Mouse (Mus musculus): ENCODE data around the gene Atg4d. TPM values are rescaled to one million over a fixed set of nuclear protein-coding genes. Genes with fewer than 3 reads are reported as not detected.

Atg4d gene
- polyA plus RNA-seq, 1 experiment from 2014 or later: 42.7 TPM

DNA sequence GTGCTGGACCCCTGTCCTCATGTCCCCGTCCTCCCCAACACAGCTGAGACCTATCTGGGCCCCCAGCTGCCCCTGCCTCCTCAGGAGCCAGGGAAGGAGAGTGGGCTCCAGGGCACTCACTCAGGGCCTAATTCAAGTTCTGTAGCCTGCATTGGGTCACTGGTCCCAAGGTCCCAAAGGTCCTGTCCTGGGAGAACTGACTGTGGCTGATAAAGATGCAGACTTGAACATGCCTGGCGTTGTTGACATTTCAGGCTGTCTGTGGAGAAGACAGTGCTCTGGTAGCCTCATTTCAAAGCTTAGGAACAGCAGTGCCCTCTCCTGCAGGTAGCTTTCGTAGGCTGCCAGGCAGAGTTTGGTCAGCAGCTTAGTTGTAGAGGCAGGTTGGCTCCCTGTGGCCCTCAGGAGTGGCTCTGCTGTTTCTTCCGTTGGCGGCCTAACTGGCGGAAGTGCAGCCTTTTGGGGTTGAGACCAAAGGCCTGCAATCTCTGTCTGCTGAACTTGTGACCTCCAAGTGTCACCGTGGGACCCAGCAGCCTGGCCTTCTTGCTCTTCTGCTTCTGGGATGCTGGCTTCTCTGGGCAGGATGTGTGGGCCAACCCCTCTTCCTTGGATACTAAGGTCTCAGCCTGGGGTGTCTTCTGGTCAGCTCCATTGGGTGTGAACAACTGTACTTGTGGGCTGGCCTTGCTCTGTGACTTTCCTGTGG, 8.6 kb downstream of the Atg4d start:
- POLR2A ChIA-PET: interaction anchor here (0.9 to 1.1 kb wide), 3 partner anchors 9 to 17 kb away, joined by 3 to 10 read pairs (median 4); partner anchors contain the start of gene Atg4d
- no peak for ATAC-seq
- in situ Hi-C loops (cut with MboI; ENCODE audit: low pct_unique_long_range_greater_than_20kb): no loop called here

DNA sequence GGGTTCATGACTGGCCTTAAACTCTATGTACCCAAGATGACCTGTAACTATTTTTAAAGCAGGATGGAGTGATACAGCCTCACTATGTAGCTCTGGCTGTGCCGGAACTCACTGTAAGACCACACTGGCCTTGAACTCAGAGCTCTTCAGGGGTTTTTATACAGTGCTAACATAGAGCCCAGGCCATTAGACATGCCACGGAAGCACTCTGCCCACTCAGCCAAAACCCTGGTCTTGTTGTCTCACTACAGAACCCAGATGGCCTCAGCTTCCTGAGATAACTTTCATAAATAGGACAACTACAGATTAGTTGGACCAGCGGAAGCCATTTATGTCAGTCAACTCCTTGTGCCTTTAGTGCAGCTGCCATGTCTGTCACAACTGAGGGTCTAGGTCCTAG, 9.2 kb downstream of the Atg4d start:
- no peak for TF ChIP-seq CTCF (IDR thresholded peaks at IDR 0.05)
- in situ Hi-C loops (cut with MboI; ENCODE audit: low pct_unique_long_range_greater_than_20kb): no loop called here
- ChIA-PET CTCF (interaction anchor here (0.6 to 1.8 kb wide), 3 partner anchors 34 to 221 kb away, joined by 3 to 4 read pairs (median 3); no protein-coding TSS in a partner anchor), POLR2A (interaction anchor here (1.0 kb wide), 1 partner anchor 10 kb away, joined by 3 read pairs; the partner anchor contains the start of gene Atg4d)
- DNase-seq (ENCODE audit: low read depth, low spot score) (no peak), ATAC-seq (no peak)
- H3K27me3 ChIP-seq: no peaks in the 10 kb centered on the region

More for the DNA sequence above, 8.6 kb downstream of the Atg4d start:
- CTCF ChIA-PET: interaction anchor here (0.9 to 1.8 kb wide), 3 partner anchors 14 to 83 kb away, joined by 3 to 4 read pairs (median 3); no protein-coding TSS in a partner anchor
- no peak for TF ChIP-seq CTCF (IDR thresholded peaks at IDR 0.05)
- no peaks in the 10 kb centered on the region for H3K27me3 ChIP-seq
- no peak for DNase-seq (ENCODE audit: low read depth, low spot score)

DNA sequence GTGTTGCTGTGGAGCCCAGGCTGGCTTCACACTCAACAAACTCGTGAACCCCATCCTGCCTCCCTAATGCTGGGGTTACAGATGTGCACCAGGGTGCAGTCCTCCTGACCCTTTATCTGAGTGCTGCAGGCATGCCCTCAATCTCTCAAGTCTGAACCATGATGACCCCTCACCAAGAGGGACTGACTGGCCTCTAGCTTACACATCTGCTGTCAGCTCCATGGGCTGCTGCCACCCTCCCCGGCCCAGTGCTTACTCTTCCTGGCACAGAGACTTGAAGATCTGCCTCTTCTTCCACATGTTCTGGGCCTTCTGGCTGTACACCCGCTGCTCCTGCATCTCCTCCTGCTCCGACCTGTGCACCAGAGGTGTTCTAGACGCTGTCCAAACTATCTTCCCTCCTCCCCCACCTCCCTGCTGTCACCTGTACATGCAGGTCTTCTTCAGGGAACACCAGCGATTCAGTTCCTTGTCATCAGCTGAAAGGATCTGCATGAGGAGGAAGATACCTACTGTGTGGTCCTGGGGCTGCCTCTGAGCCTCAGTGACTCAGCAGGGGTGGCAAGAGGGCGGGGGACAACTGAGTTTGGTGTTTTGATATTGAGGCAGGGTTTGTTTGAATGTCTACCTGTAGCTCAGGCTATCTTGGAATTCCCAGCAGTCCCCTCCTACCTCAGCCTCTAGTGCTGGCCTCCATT, 10.1 kb downstream of the Atg4d start:
- ATAC-seq: no peak

DNA sequence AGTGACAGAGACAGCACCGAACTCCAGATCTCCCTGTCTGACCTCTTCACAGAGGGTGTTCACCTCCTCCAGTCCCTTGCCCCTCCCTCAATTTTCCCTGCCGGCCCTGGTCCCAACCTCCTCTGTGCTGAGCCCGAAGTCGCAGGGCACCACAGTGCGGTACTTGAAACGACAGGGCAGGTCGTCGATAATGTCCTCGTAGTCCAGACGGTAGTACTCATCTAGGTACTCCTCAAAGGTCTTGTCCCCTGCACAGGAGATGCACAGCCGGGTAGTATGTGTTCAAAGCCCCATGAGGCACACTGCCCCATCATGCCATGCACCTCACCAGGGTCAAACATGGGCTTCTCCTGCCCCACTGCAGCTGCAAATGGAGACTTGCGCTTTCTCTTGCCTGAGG, 10.6 kb downstream of the Atg4d start:
- in situ Hi-C loops (cut with MboI; ENCODE audit: low pct_unique_long_range_greater_than_20kb): no loop called here
- CTCF ChIA-PET: interaction anchor here (1.8 kb wide), 1 partner anchor 81 kb away, joined by 4 read pairs; no protein-coding TSS in a partner anchor
- POLR2A ChIA-PET: interaction anchor here (1.2 kb wide), 1 partner anchor 10 kb away, joined by 4 read pairs; no protein-coding TSS in a partner anchor
- H3K27me3 ChIP-seq: no peaks in the 10 kb centered on the region
- DNase-seq (ENCODE audit: low read depth, low spot score): no peak
- no peak for TF ChIP-seq CTCF (IDR thresholded peaks at IDR 0.05)
- ATAC-seq: no peak

More for the DNA sequence above, 10.1 kb downstream of the Atg4d start:
- ChIA-PET CTCF (interaction anchor here (1.5 to 1.8 kb wide), 2 partner anchors 34 to 82 kb away, joined by 3 to 4 read pairs; no protein-coding TSS in a partner anchor), POLR2A (interaction anchor here (1.0 kb wide), 1 partner anchor 10 kb away, joined by 3 read pairs; the partner anchor contains the start of gene Atg4d)
- TF ChIP-seq CTCF (IDR thresholded peaks at IDR 0.05): no peak
- no peaks in the 10 kb centered on the region for H3K27me3 ChIP-seq
- DNase-seq (ENCODE audit: low read depth, low spot score): no peak
- in situ Hi-C loops (cut with MboI; ENCODE audit: low pct_unique_long_range_greater_than_20kb): no loop called here

DNA sequence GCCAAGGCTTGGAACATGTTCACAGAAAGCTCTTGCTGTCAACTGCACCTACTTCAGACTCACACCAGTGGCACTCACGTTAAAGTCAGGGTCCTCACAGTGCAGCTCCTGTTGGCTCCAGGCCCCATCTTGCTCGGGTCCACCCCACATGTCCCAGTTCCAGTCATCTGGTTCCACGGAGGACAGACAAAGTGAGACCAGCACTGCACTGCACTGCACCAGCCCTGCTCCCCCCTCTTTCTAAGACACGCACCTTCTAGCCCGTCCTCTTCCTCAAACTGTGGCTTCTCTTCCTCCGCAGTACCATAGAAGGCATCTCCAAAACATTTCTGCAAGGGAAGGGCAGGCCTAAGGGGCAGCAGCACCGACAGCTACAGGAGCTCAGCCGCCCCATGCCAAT, 11.2 kb downstream of the Atg4d start:
- TF ChIP-seq CTCF (IDR thresholded peaks at IDR 0.05): no peak
- in situ Hi-C loops (cut with MboI; ENCODE audit: low pct_unique_long_range_greater_than_20kb): no loop called here
- ChIA-PET CTCF (interaction anchor here (1.5 kb wide), 1 partner anchor 8 kb away, joined by 4 read pairs; no protein-coding TSS in a partner anchor), POLR2A (interaction anchor here (1.2 to 1.4 kb wide), 2 partner anchors 9 to 10 kb away, joined by 3 to 4 read pairs; no protein-coding TSS in a partner anchor)
- ATAC-seq: no peak
- no peaks in the 10 kb centered on the region for H3K27me3 ChIP-seq
- no peak for DNase-seq (ENCODE audit: low read depth, low spot score)

DNA sequence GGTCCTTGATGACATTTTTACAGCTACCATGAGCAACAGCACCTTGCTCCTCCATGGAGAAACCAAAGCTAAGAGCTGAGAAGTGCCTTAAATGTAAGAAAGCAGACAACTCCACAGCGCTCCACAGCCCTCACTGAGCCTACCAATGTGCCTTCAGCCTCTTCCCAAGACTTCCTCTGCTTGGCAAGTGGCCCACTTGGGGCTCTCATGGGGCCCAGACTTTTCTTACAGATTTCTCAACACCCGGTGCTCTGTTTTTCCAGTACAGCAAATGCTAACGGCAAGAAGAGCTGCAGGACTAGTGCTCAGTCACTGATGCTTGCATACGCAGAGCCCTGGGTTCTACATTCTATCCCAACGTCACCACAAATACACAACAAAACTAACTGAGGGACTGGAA, 12.7 kb downstream of the Atg4d start:
- DNase-seq (ENCODE audit: low read depth, low spot score) (no peak), ATAC-seq (no peak)
- POLR2A ChIA-PET: no interaction called here
- no peak for TF ChIP-seq CTCF (IDR thresholded peaks at IDR 0.05)
- no peaks in the 10 kb centered on the region for H3K27me3 ChIP-seq
- in situ Hi-C loops (cut with MboI; ENCODE audit: low pct_unique_long_range_greater_than_20kb): no loop called here
- CTCF ChIA-PET: interaction anchor here (1.5 kb wide), 1 partner anchor 10 kb away, joined by 4 read pairs; no protein-coding TSS in a partner anchor

DNA sequence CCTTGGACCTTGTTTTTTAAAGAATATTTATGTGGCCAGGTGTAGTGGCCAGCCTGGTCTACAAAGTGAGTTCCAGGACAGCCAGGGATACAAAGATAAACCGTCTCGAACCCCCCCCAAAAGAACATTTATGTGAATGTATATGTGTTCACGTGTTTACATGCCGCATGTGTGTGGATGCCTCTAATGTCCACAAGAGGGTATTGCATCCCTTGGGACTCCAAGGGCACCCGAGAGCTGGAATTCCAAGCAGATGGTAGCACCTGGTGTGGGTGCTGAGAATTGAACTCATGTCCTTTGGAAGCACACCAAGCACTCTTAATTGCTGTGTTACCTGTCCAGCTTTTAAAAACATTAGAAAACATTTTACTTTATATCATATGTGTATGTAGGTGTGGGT, 18.5 kb downstream of the Atg4d start:
- TF ChIP-seq CTCF (IDR thresholded peaks at IDR 0.05): no peak
- DNase-seq (ENCODE audit: low read depth, low spot score) (no peak), ATAC-seq (no peak)
- no peaks in the 10 kb centered on the region for H3K27me3 ChIP-seq
- in situ Hi-C loops (cut with MboI; ENCODE audit: low pct_unique_long_range_greater_than_20kb): no loop called here
- POLR2A ChIA-PET: no interaction called here
- CTCF ChIA-PET: no interaction called here

DNA sequence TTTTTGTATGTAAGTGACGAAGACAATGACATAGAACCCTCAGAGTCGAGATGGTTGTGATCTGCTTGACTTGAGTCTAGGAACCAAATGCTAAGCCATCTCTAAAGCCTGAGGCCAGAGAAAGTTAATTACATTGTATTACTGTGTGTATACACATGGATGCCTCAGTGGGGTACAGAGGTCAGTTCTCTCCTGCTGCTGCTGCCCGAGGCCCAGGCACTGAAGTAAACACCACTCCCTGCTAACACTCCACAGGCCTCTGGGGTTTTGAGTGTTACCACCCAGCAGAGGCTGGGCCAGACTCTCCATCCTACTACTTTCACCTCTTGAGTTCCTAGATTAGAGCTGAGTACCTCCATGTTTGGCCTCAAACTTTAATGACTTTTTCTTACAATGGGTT, 18.9 kb downstream of the Atg4d start:
- in situ Hi-C loops (cut with MboI; ENCODE audit: low pct_unique_long_range_greater_than_20kb): no loop called here
- ATAC-seq (no peak), DNase-seq (ENCODE audit: low read depth, low spot score) (no peak)
- ChIA-PET CTCF (no interaction called here), POLR2A (no interaction called here)
- TF ChIP-seq CTCF (IDR thresholded peaks at IDR 0.05): no peak
- H3K27me3 ChIP-seq: no peaks in the 10 kb centered on the region

DNA sequence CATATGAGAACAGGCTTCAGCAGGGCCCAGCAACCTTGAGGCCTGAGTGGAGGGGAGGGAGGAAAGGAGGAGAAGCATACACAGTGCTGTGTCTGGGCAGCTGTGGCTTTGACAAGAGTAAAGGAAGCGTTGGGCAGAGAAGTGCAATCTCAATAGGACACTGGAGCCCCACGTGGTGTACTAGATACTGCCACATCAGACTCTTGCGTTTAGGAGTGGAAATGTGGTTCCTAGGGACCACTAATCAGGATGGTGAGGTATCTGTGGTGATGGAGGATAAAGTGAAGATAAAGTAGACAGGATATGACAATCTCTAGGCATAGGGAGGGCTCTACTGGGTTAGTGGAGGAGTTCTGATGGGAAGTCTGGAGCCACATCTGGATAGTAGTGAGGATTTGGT, 21.7 kb downstream of the Atg4d start:
- CTCF ChIA-PET: no interaction called here
- ATAC-seq (no peak), DNase-seq (ENCODE audit: low read depth, low spot score) (no peak)
- POLR2A ChIA-PET: interaction anchor here (1.7 kb wide), 1 partner anchor 14 kb away, joined by 4 read pairs; no protein-coding TSS in a partner anchor
- TF ChIP-seq CTCF (IDR thresholded peaks at IDR 0.05): no peak
- in situ Hi-C loops (cut with MboI; ENCODE audit: low pct_unique_long_range_greater_than_20kb): no loop called here
- no peaks in the 10 kb centered on the region for H3K27me3 ChIP-seq

DNA sequence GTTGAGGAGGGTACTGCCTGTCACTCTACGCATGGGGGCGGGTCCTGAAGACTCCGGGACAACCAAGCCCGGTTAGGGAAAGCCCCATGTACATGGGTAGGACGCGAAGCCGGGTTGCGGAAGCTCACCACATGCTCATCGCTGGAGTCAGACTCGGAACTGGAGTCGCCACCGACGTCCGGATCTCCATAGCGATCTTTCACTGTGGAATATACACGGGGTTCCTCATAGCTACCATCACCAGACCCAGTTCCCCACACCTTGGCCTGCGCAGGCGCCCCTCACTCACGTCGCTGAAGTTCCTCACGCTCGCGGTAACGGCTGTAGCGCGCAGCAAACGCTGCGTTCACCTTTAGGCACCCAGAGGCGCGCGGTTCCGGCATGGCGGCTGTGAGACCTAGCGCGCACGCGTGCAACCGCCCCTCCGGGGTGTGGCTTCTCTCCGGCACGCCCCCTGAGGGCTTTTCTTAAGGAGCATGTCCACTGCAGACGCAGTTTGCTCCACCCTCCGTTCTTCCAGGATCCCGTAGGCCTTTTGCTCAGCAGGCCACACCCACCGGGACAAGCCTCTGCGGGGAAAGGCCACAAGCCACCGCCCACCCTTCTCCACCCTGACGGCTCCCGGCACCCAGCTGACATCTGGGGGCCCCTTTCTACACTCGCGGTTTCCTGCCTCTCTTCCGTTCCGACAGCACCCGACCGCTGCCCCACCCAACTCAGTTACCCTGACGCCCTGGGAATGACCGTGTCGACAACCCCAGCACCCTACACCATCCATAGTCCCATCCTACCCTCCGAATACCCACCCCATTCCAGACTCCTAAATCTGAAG, 22.7 kb downstream of the Atg4d start, which contains the start of gene Kri1:
TSS of gene Kri1 (minus strand) at position 399 of the 832 bp plus-strand sequence.
- in situ Hi-C loops (cut with MboI; ENCODE audit: low pct_unique_long_range_greater_than_20kb): no loop called here
- ATAC-seq (peak; percentile 68), DNase-seq (ENCODE audit: low read depth, low spot score) (peak; percentile 80)
- ChIA-PET POLR2A (interaction anchor here (0.5 to 1.7 kb wide), 3 partner anchors 9 to 256 kb away, joined by 3 to 4 read pairs (median 4); no protein-coding TSS in a partner anchor), CTCF (no interaction called here)
- H3K27me3 ChIP-seq: no peaks in the 10 kb centered on the region
- no peak for TF ChIP-seq CTCF (IDR thresholded peaks at IDR 0.05)

Data from Patski (cell line).